Mouse (Mus musculus) heart, embryonic 14.5 days (tissue): Measurements from ENCODE around the gene Psmb11. TPM values are rescaled to one million over a fixed set of nuclear protein-coding genes. Genes with fewer than 3 reads are reported as not detected.
A peak's percentile ranks its signal among the peaks of the same experiment; 100 is the strongest.

ENCODE experiments used
- ATAC-seq: fragments of 200-750 bp; cut with Nextera tagmentation; 2 replicates; pipeline ENCODE4 v1.8.0; 2017; ENCODE audit warnings: low read depth, moderate TSS enrichment; ENCODE audit not compliant: insufficient number of reproducible peaks, insufficient read depth, low FRiP score
- H3K27ac ChIP-seq, 2 experiments: fragments of 200-500 bp in 1 of 2; fragments of 300-500 bp in 1 of 2; sonication (generic) in 1 of 2; replicated peaks in 1 of 2; 2 replicates each; pipeline ENCODE4 v1.5.1; 2012 to 2014; ENCODE audit warnings: low read depth in 2 of 2, low read length in 2 of 2, control low read depth in 1 of 2, mild to moderate bottlenecking in 1 of 2, mixed read lengths in 1 of 2; ENCODE audit not compliant: control insufficient read depth in 1 of 2, insufficient read depth in 1 of 2
- H3K27me3 ChIP-seq: fragments of 300-500 bp; sonication (generic); 2 replicates; pipeline ENCODE4 v1.6.1; 2014; ENCODE audit warnings: mild to moderate bottlenecking, low read length, control low read depth; ENCODE audit not compliant: control insufficient read depth, insufficient read depth
- H3K36me3 ChIP-seq: fragments of 300-500 bp; sonication (generic); 2 replicates; pipeline ENCODE4 v1.6.1; 2014; ENCODE audit warnings: mild to moderate bottlenecking, control low read depth, low read length, mixed read lengths; ENCODE audit not compliant: control insufficient read depth, insufficient read depth
- H3K4me1 ChIP-seq, 2 experiments: fragments of 200-500 bp in 1 of 2; fragments of 300-500 bp in 1 of 2; sonication (generic) in 1 of 2; 2 replicates each; pipeline ENCODE4 v1.6.1; 2012 to 2014; ENCODE audit warnings: low read length in 2 of 2, control low read depth in 1 of 2, mixed read lengths in 1 of 2; ENCODE audit not compliant: control insufficient read depth in 2 of 2, insufficient read depth in 2 of 2
- H3K4me2 ChIP-seq: fragments of 300-500 bp; sonication (generic); 2 replicates; pipeline ENCODE4 v1.6.1; 2014; ENCODE audit warnings: mild to moderate bottlenecking, low read length
- H3K4me3 ChIP-seq, 2 experiments: fragments of 200-500 bp in 1 of 2; fragments of 300-500 bp in 1 of 2; sonication (generic) in 1 of 2; 2 replicates each; pipeline ENCODE4 v1.5.1; 2012 to 2014; ENCODE audit warnings: low read length in 2 of 2, mild to moderate bottlenecking in 2 of 2, control low read depth in 1 of 2, low read depth in 1 of 2, moderate library complexity in 1 of 2; ENCODE audit not compliant: control insufficient read depth in 1 of 2, insufficient read depth in 1 of 2
- H3K9ac ChIP-seq: fragments of 300-500 bp; sonication (generic); 2 replicates; pipeline ENCODE4 v1.6.1; 2014; ENCODE audit warnings: mild to moderate bottlenecking, low read length
- H3K9me3 ChIP-seq: fragments of 300-500 bp; sonication (generic); 2 replicates; pipeline ENCODE4 v1.6.1; 2016; ENCODE audit warnings: low read length, control low read depth; ENCODE audit not compliant: control insufficient read depth
- WGBS: fragments of 180-500 bp; shearing (Covaris S2); extraction: QIAGEN DNeasy Blood & Tissue Kit; methylation state at CpG from one replicate; pipeline ENCODE4 v1.1.7; 2014; 5-methylcytosine and 5-hydroxymethylcytosine counted together
- microRNA counts: library from miRNA; unstranded; fragments of <30 nt; microRNA quantifications from one replicate; lab custom pipeline; 2016
- microRNA-seq: library from miRNA; unstranded; fragments of <30 nt; microRNA quantifications from one replicate; pipeline ENCODE4, GENCODE M21; 2016
- polyA plus RNA-seq: library from polyadenylated mRNA; unstranded; fragments of >200 nt; fragmentation: Nextera tagmentation; extraction: Ambion mirVana; gene quantifications from 2 replicates; pipeline ENCODE4 v1.2.1, GENCODE M21; 2014

The Psmb11 gene
- polyA plus RNA-seq, 1 experiment from 2014 or later = not detected

DNA sequence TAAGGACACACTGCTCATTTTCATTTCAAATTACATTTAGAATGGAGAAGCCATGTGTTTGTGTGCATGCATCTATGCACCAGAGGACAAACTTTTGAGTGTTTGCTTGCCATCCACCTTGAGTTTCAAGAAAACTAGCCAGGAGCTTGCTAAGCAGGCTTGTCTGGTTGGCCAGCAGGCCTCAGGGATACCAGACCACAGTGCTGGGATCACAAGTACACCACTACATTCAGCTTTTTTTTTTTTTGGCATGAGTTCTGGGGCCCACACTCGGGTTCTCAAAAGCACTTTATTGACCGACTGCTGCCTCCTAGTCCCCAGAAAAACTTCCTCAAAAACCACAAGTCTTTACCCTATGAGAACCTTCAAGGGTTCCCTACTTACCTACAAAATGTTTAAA, 53.1 kb downstream of the Psmb11 start:
- peaks cover 90% of the 10 kb centered on the region for H3K36me3 ChIP-seq

DNA sequence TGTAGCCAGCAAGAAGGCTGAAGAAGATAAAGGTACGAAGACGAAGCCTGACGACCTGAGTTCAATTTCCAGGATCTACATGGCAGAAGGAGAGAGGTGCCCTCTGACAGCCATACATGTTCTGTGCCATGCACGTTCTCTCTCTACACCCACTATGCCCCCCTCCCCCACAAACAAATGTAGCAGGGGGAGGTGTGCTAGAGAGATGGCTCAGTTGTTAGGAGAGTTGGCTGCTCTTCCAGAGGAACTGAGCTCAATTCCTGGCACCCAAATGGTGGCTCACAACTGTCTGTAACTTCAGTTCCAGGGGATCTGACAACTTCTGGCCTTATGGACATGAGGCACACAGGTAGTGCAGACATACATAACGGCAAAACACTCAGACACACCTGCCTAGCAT, 55.1 kb downstream of the Psmb11 start:
- WGBS = 89% methylated on average over 5 of the region's 5 CpGs
- no peak for ATAC-seq
- peaks cover 86% of the 10 kb centered on the region for H3K36me3 ChIP-seq

More for the DNA sequence above, 53.1 kb downstream of the Psmb11 start:
- H3K9ac ChIP-seq = no peak overlapping the region
- ATAC-seq = no peak
- H3K27ac ChIP-seq = 0 out of 4 replicates have a peak overlapping the region, but pooled peaks of 1 of the 2 experiments have one; percentile 14
- no peak overlapping the region for H3K4me3 ChIP-seq
- WGBS = 70% methylated on average over 2 of the region's 2 CpGs
- no peaks in the 10 kb centered on the region for H3K4me1 ChIP-seq
- no peak overlapping the region for H3K4me2 ChIP-seq
- no peaks in the 10 kb centered on the region for H3K9me3 ChIP-seq
- H3K27me3 ChIP-seq = no peaks in the 10 kb centered on the region

DNA sequence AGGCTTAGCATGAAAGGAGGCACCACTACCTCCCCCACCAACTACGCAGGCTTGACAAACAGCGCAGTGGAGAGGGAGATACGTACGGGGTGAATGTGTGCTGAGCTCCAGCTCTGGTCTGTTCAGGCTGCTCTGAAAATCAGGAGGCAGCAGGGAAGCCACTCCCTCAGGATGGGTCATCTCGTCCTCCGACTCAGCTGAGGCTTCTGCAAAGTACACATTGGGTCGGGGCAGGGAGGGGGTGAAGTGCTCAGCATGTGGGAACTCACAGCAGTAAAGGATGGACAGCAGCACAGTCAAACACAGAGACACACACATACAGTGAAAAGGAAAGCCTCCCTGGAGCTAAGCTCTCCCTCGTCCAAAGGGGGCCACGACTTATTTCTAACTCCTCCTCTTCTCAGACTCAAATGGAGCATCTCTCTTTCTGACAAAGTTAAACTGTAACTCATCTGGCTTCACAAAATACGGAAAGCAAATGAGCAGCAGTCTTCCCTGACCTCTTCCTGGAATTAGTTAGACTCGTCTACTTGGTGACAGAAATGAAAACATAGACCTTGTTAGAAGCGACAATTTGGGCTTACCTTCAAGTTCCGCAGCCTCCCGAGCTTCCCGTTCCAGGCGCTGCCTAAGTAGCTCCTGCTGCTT, 57.5 kb downstream of the Psmb11 start:
- H3K9me3 ChIP-seq = no peaks in the 10 kb centered on the region
- H3K36me3 ChIP-seq = peaks cover 85% of the 10 kb centered on the region
- no peak for ATAC-seq
- 87% methylated on average over 16 of the region's 16 CpGs for WGBS
- H3K4me1 ChIP-seq = no peaks in the 10 kb centered on the region
- H3K27ac ChIP-seq = no peak overlapping the region
- no peaks in the 10 kb centered on the region for H3K27me3 ChIP-seq
- no peak overlapping the region for H3K4me3 ChIP-seq
- no peak overlapping the region for H3K4me2 ChIP-seq
- no peak overlapping the region for H3K9ac ChIP-seq

More for the DNA sequence above, 55.1 kb downstream of the Psmb11 start:
- Histone ChIP-seq H3K4me1 (no peaks in the 10 kb centered on the region), H3K4me2 (no peak overlapping the region), H3K9ac (no peak overlapping the region), H3K9me3 (no peaks in the 10 kb centered on the region), H3K4me3 (no peak overlapping the region), H3K27me3 (no peaks in the 10 kb centered on the region), H3K27ac (no peak overlapping the region)

MicroRNAs within 50 kb of the gene (microRNA counts, 519-probe panel; counts per million panel counts)
- 322 counts per million, percentile 70 among the panel's probes with 10 or more counts for microRNA mmu-miR-686 (lab: Ali Mortazavi, UCI)

Small RNA genes lying within 50 kb of the gene (microRNA-seq; reads per million reads assigned to microRNA genes)
- gene Mir686 (not detected), gene Mir6948 (not detected)

Other genes with a start within 250 kb of the Psmb11 start
- gene Slc7a7, start 203.7 kb upstream of the Psmb11 start, polyA plus RNA-seq = 10.0 and 10.9 TPM in 2 replicates
- gene Mrpl52, start 194.5 kb upstream of the Psmb11 start, polyA plus RNA-seq = 266 and 307 TPM in 2 replicates
- 100 and 115 TPM in 2 replicates for gene Mmp14, start 189.8 kb upstream of the Psmb11 start, polyA plus RNA-seq
- gene Lrp10, start 157.3 kb upstream of the Psmb11 start, polyA plus RNA-seq = 40.6 and 47.8 TPM in 2 replicates
- gene Rem2, start 145.3 kb upstream of the Psmb11 start, polyA plus RNA-seq = 1.4 TPM in 2 replicates
- gene Prmt5, start 103.9 kb upstream of the Psmb11 start, polyA plus RNA-seq = 55.9 and 56.0 TPM in 2 replicates
- 36.1 and 36.3 TPM in 2 replicates for gene Haus4, start 66.8 kb upstream of the Psmb11 start, polyA plus RNA-seq
- gene Ajuba, start 43.9 kb upstream of the Psmb11 start, polyA plus RNA-seq = 22.4 and 25.4 TPM in 2 replicates
- gene 4931414P19Rik, start 15.4 kb upstream of the Psmb11 start, polyA plus RNA-seq = 4.7 and 7.1 TPM in 2 replicates
- 336 and 345 TPM in 2 replicates for gene Psmb5, start 3.4 kb upstream of the Psmb11 start, polyA plus RNA-seq
- gene Gm17606, start 19.5 kb downstream of the Psmb11 start, polyA plus RNA-seq = not detected in 2 replicates
- 1.3 and 2.0 TPM in 2 replicates for gene Cdh24, start 19.9 kb downstream of the Psmb11 start, polyA plus RNA-seq
- 47.3 and 49.8 TPM in 2 replicates for gene 1700123O20Rik, start 64.8 kb downstream of the Psmb11 start, polyA plus RNA-seq
- gene Acin1, start 65.5 kb downstream of the Psmb11 start, polyA plus RNA-seq = 69.1 and 81.1 TPM in 2 replicates
- gene Gm29776, start 77.4 kb downstream of the Psmb11 start, polyA plus RNA-seq = 0.30 and 0.35 TPM in 2 replicates
- not detected in 2 replicates for gene Cebpe, start 90.7 kb downstream of the Psmb11 start, polyA plus RNA-seq
- 5.0 and 5.1 TPM in 2 replicates for gene Slc7a8, start 160.5 kb downstream of the Psmb11 start, polyA plus RNA-seq
- not detected in 2 replicates for gene Rnf212b, start 192.7 kb downstream of the Psmb11 start, polyA plus RNA-seq
- 8.2 and 9.5 TPM in 2 replicates for gene Homez, start 249.5 kb downstream of the Psmb11 start, polyA plus RNA-seq